Mouse (Mus musculus): ENCODE measurements around the gene Vmo1. TPM values are rescaled to one million over a fixed set of nuclear protein-coding genes. Genes with fewer than 3 reads are reported as not detected.
A peak's percentile ranks its signal among the peaks of the same experiment; 100 is the strongest.
"Not testable (repeated sequence)": the region's sequence is repeated elsewhere in the genome, so short reads cannot be mapped to it uniquely, and the experiment has no call there.

Gene Vmo1
- total RNA-seq (2021) = not detected in 2 replicates
- long read RNA-seq, experiment 1 = 0 reads
- long read RNA-seq, experiment 2 = 0 reads

- no peak for DNase-seq
Observed at GRCm38 (mm10) chr11:70514288-70514687, at the start of gene Vmo1. Gene Vmo1 (minus strand): TSS chr11:70514616.

- DNase-seq = peak; percentile 35
Observed at GRCm38 (mm10) chr11:70563470-70564275, 49.3 kb upstream of the Vmo1 start.

- DNase-seq = no peak
Observed at GRCm38 (mm10) chr11:70562995-70563469, 48.6 kb upstream of the Vmo1 start.

- DNase-seq = peak; percentile 94
Observed at GRCm38 (mm10) chr11:70562287-70562994, 48.0 kb upstream of the Vmo1 start, which contains the start of gene Mink1. Gene Mink1 (plus strand): TSS chr11:70562881.

GRCm38 (mm10) chr11:70561937-70562286 is 47.5 kb upstream of the Vmo1 start:
- DNase-seq = no peak

GRCm38 (mm10) chr11:70557545-70557944 is 43.1 kb upstream of the Vmo1 start:
- DNase-seq = no peak

GRCm38 (mm10) chr11:70553940-70554339 is 39.5 kb upstream of the Vmo1 start:
- no peak for DNase-seq

- DNase-seq = no peak
Observed at GRCm38 (mm10) chr11:70551526-70551925, 37.1 kb upstream of the Vmo1 start.

GRCm38 (mm10) chr11:70544496-70544895 is 30.1 kb upstream of the Vmo1 start:
- DNase-seq = no peak

- DNase-seq = no peak
Observed at GRCm38 (mm10) chr11:70541415-70541814, 27.0 kb upstream of the Vmo1 start.

- DNase-seq = no peak
Observed at GRCm38 (mm10) chr11:70540928-70541327, 26.5 kb upstream of the Vmo1 start.

GRCm38 (mm10) chr11:70539877-70540587 is 25.6 kb upstream of the Vmo1 start, which contains the start of gene Pld2:
Gene Pld2 (plus strand): TSS chr11:70540064.
- DNase-seq = peak; percentile 94

- DNase-seq = no peak
Observed at GRCm38 (mm10) chr11:70539423-70539822, 25.0 kb upstream of the Vmo1 start.

- DNase-seq = no peak
Observed at GRCm38 (mm10) chr11:70532839-70533238, 18.4 kb upstream of the Vmo1 start, which contains the start of gene Gm40193. Gene Gm40193 (minus strand): TSS chr11:70532939.

- not testable (repeated sequence) for DNase-seq
Observed at GRCm38 (mm10) chr11:70531065-70531464, 16.6 kb upstream of the Vmo1 start.

GRCm38 (mm10) chr11:70528610-70529009 is 14.2 kb upstream of the Vmo1 start:
- no peak for DNase-seq

GRCm38 (mm10) chr11:70526211-70526610 is 11.8 kb upstream of the Vmo1 start:
- no peak for DNase-seq

- peak; percentile 36 for DNase-seq
Observed at GRCm38 (mm10) chr11:70525726-70526125, 11.3 kb upstream of the Vmo1 start.

- DNase-seq = peak; percentile 93
Observed at GRCm38 (mm10) chr11:70525184-70525678, 10.8 kb upstream of the Vmo1 start, which contains the start of gene Psmb6. Gene Psmb6 (plus strand): TSS chr11:70525367.

GRCm38 (mm10) chr11:70524782-70525181 is 10.4 kb upstream of the Vmo1 start:
- no peak for DNase-seq

- DNase-seq = not testable (repeated sequence)
Observed at GRCm38 (mm10) chr11:70523306-70523989, 9.0 kb upstream of the Vmo1 start.
